Mouse (Mus musculus): ENCODE measurements around the gene Fbll1. TPM values are rescaled to one million over a fixed set of nuclear protein-coding genes. Genes with fewer than 3 reads are reported as not detected.
"Not testable (repeated sequence)": the region's sequence is repeated elsewhere in the genome, so short reads cannot be mapped to it uniquely, and the experiment has no call there.

Fbll1 gene
- polyA plus RNA-seq, 1 experiment from 2014 or later = 0.62 TPM

DNA sequence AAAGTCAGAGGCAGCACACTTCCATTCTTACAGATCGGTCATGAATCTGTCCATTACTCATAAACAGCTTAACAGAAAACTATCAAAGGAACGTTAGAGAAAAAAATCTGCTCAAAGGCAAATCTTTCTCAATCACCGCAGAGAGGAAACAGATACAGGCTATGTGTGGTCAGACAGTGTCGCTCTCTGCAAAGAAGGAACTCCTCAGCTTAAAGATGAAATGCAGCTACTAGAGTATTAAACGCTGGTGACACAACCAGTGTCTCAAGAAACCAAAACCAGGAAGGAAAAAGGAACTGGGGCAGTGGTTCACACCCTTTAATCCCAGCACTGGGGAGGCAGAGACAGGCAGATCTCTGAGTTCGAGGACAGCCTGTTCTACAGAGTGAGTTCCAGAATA lies 29.0 kb upstream of the Fbll1 start:
- H3K4me1 ChIP-seq (replicated peaks; ENCODE audit: control insufficient read depth, insufficient read depth) = no peaks in the 10 kb centered on the region
- no peak for DNase-seq (ENCODE audit: low spot score)
- H3K9ac ChIP-seq (ENCODE audit: low read length) = no peak overlapping the region
- no peaks in the 10 kb centered on the region for H3K27me3 ChIP-seq (ENCODE audit: control insufficient read depth, insufficient read depth, low read length)
- TF ChIP-seq EP300 (optimal IDR thresholded peaks at IDR 0.05) = no peak
- TF ChIP-seq CTCF (IDR thresholded peaks at IDR 0.05; ENCODE audit: low read depth) = no peak
- no peak overlapping the region for H3K4me3 ChIP-seq (ENCODE audit: low read depth, low read length)
- H3K27ac ChIP-seq (replicated peaks) = no peak overlapping the region
- H3K36me3 ChIP-seq (ENCODE audit: control insufficient read depth, insufficient read depth, low read length) = peaks cover 27% of the 10 kb centered on the region
- ATAC-seq (ENCODE audit: low FRiP score, low TSS enrichment) = no peak
- WGBS = 89% methylated on average over 6 of the region's 6 CpGs
- H3K4me2 ChIP-seq (replicated peaks; ENCODE audit: low read depth) = no peak overlapping the region
- no peaks in the 10 kb centered on the region for H3K9me3 ChIP-seq (ENCODE audit: control insufficient read depth, low read length)

DNA sequence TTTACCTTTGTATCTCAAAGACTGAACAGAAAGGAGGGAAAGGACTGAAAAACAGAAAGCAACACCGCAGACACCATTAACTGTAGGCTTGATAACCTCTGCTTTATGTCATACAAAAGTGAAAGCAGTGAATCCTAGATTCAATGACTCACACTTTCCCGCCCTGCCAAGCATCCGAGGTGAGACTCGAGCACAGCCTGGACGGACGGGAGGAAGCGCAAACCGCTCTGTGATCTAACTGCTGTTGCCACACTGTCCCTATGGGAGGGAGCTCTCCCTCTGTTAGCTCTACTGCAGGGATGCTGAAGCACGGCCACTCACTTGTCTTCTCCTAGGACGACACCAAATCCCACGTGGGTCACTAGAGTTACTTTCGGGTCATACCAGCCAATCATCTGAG lies 17.6 kb upstream of the Fbll1 start:
- H3K27me3 ChIP-seq (ENCODE audit: control insufficient read depth, insufficient read depth, low read length) = no peaks in the 10 kb centered on the region
- H3K9me3 ChIP-seq (ENCODE audit: control insufficient read depth, low read length) = no peaks in the 10 kb centered on the region
- H3K9ac ChIP-seq (ENCODE audit: low read length) = no peak overlapping the region
- WGBS = 86% methylated on average over 12 of the region's 12 CpGs
- H3K36me3 ChIP-seq (ENCODE audit: control insufficient read depth, insufficient read depth, low read length) = peaks cover 38% of the 10 kb centered on the region
- no peak for DNase-seq (ENCODE audit: low spot score)
- H3K27ac ChIP-seq (replicated peaks) = no peak overlapping the region
- no peak overlapping the region for H3K4me2 ChIP-seq (replicated peaks; ENCODE audit: low read depth)
- no peak for ATAC-seq (ENCODE audit: low FRiP score, low TSS enrichment)
- H3K4me3 ChIP-seq (ENCODE audit: low read depth, low read length) = no peak overlapping the region
- no peaks in the 10 kb centered on the region for H3K4me1 ChIP-seq (replicated peaks; ENCODE audit: control insufficient read depth, insufficient read depth)
- TF ChIP-seq CTCF (IDR thresholded peaks at IDR 0.05; ENCODE audit: low read depth) = no peak
- TF ChIP-seq EP300 (optimal IDR thresholded peaks at IDR 0.05) = no peak

DNA sequence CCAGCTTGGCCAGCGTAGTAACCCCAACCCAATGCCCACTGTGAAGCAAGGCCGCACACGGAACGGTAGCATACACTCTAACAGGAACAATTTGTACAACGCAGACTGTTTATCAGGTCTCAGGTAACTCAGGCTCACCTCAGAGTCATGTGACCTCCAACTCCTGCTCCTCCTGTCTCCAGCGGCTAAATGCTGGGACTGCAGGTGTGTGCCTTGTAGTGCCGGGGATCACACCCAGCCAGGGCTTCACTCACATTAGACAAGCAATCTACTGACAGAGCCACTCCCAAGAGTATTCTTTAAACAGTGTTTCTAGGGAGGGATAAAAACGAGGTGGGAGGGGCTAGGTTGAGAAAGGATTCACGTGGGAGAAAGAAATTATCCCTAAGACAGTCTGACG lies 12.8 kb upstream of the Fbll1 start:
- Histone ChIP-seq H3K36me3 (ENCODE audit: control insufficient read depth, insufficient read depth, low read length) (peaks cover 51% of the 10 kb centered on the region), H3K9me3 (ENCODE audit: control insufficient read depth, low read length) (no peaks in the 10 kb centered on the region), H3K27me3 (ENCODE audit: control insufficient read depth, insufficient read depth, low read length) (no peaks in the 10 kb centered on the region), H3K4me3 (ENCODE audit: low read depth, low read length) (no peak overlapping the region), H3K9ac (ENCODE audit: low read length) (no peak overlapping the region), H3K27ac (replicated peaks) (no peak overlapping the region), H3K4me2 (replicated peaks; ENCODE audit: low read depth) (no peak overlapping the region), H3K4me1 (replicated peaks; ENCODE audit: control insufficient read depth, insufficient read depth) (no peaks in the 10 kb centered on the region)
- ATAC-seq (ENCODE audit: low FRiP score, low TSS enrichment) (peak; percentile 91), DNase-seq (ENCODE audit: low spot score) (peak; percentile 66)
- WGBS = 71% methylated on average over 10 of the region's 10 CpGs
- TF ChIP-seq EP300 (optimal IDR thresholded peaks at IDR 0.05) = no peak
- TF ChIP-seq CTCF (IDR thresholded peaks at IDR 0.05; ENCODE audit: low read depth) = peak; percentile 56

DNA sequence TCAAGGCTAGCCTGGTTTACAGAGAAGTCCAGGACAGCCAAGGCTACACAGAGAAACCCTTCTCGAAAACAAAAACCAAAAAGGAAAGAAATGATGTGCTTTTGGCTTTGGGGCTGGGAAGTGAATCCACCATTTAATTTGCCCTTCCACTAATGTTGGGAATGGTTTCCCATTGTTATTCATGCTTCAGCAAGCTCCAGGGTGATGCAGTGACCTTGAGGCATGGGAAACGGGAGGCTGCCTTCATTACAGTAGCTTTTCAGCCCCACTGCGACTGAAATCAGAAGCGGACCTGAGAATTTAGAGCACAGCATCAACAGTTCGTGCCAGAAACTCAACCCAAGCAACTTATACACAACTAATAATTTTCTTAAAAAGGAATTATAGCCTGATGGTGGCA lies 2.6 kb upstream of the Fbll1 start:
- ATAC-seq (ENCODE audit: low FRiP score, low TSS enrichment) (no peak), DNase-seq (ENCODE audit: low spot score) (no peak)
- H3K36me3 ChIP-seq (ENCODE audit: control insufficient read depth, insufficient read depth, low read length) = no peaks in the 10 kb centered on the region
- H3K9ac ChIP-seq (ENCODE audit: low read length) = no peak overlapping the region
- H3K27ac ChIP-seq (replicated peaks) = no peak overlapping the region
- peaks cover 10% of the 10 kb centered on the region; the same call in 1 of the 2 replicates for H3K27me3 ChIP-seq (ENCODE audit: control insufficient read depth, insufficient read depth, low read length)
- no peaks in the 10 kb centered on the region for H3K9me3 ChIP-seq (ENCODE audit: control insufficient read depth, low read length)
- WGBS = 80% methylated on average over 5 of the region's 5 CpGs
- no peak overlapping the region for H3K4me3 ChIP-seq (ENCODE audit: low read depth, low read length)
- H3K4me2 ChIP-seq (replicated peaks; ENCODE audit: low read depth) = no peak overlapping the region
- no peaks in the 10 kb centered on the region for H3K4me1 ChIP-seq (replicated peaks; ENCODE audit: control insufficient read depth, insufficient read depth)
- TF ChIP-seq CTCF (IDR thresholded peaks at IDR 0.05; ENCODE audit: low read depth) (no peak), EP300 (optimal IDR thresholded peaks at IDR 0.05) (no peak)

DNA sequence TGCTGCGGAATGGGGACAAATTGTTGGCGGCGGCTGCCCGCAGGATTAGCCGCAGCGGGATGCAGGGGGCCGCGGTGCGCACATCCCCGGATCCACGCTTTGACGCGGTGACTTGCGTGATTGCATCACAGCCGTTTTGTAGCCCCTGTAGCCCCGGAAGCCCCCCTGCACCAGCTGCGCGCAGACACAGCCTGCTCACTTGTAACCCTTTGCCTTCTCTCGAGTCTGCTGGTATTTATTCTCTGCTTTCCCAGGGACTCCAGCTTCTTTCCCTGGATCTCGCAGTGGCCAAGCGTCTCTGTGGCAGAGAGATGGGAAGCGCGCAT lies 226 bp downstream of the Fbll1 start:
- 6% methylated on average over 23 of the region's 23 CpGs for WGBS
- H3K27me3 ChIP-seq (ENCODE audit: control insufficient read depth, insufficient read depth, low read length) = peaks cover 13% of the 10 kb centered on the region; the same call in 1 of the 2 replicates
- no peak for DNase-seq (ENCODE audit: low spot score)

DNA sequence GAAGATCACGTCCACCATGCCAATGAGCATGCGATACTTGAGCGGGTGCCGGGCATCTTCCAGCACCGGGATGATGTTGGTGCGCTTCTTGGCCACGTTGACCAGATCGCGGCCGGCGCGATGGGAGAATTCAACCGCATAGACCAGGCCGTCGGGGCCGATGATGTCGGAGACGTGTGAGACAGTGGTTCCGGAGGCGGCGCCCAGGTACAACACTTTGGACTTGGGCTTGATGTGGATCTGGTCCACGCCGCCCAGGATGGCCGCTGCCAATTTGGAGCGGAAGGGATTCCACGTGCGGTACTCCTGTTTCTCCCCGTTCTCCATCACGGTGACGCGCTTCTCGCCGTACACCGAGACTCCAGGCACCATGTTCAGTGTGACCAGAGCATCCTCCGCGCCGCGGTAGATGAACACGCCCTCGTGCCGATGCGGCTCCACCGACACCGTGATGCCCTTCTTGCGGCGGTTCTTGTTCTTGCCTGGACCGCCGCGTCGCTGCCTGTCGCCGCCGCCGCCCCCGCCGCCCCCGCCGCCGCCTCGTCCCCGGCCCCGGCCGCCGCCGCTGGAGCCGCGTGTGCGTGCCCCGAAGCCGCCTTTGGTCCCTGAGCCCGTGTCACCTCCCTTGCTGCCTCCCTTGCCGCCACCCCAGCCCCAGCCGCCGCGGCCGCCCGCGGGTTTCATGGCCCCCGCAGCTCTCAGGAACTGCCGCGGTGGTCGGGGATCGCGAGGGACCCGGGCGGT lies 761 bp downstream of the Fbll1 start:
- TF ChIP-seq EP300 (optimal IDR thresholded peaks at IDR 0.05) = no peak
- TF ChIP-seq CTCF (IDR thresholded peaks at IDR 0.05; ENCODE audit: low read depth) = no peak
- peak overlapping the region; percentile 29 for H3K4me3 ChIP-seq (ENCODE audit: low read depth, low read length)
- no peaks in the 10 kb centered on the region for H3K36me3 ChIP-seq (ENCODE audit: control insufficient read depth, insufficient read depth, low read length)
- peak overlapping the region; percentile 38 for H3K4me2 ChIP-seq (replicated peaks; ENCODE audit: low read depth)
- H3K27me3 ChIP-seq (ENCODE audit: control insufficient read depth, insufficient read depth, low read length) = peaks cover 13% of the 10 kb centered on the region; the same call in 1 of the 2 replicates
- no peaks in the 10 kb centered on the region for H3K4me1 ChIP-seq (replicated peaks; ENCODE audit: control insufficient read depth, insufficient read depth)
- no peaks in the 10 kb centered on the region for H3K9me3 ChIP-seq (ENCODE audit: control insufficient read depth, low read length)
- ATAC-seq (ENCODE audit: low FRiP score, low TSS enrichment) = no peak
- H3K9ac ChIP-seq (ENCODE audit: low read length) = no peak overlapping the region
- no peak overlapping the region for H3K27ac ChIP-seq (replicated peaks)
- 6% methylated on average over 81 of the region's 86 CpGs for whole genome bisulfite sequencing
- DNase-seq (ENCODE audit: low spot score) = no peak

More for the DNA sequence above, 226 bp downstream of the Fbll1 start:
- Histone ChIP-seq H3K4me1 (replicated peaks; ENCODE audit: control insufficient read depth, insufficient read depth) (no peaks in the 10 kb centered on the region), H3K4me3 (ENCODE audit: low read depth, low read length) (peak overlapping the region; percentile 29), H3K4me2 (replicated peaks; ENCODE audit: low read depth) (peak overlapping the region; percentile 38), H3K9me3 (ENCODE audit: control insufficient read depth, low read length) (no peaks in the 10 kb centered on the region), H3K9ac (ENCODE audit: low read length) (no peak overlapping the region), H3K36me3 (ENCODE audit: control insufficient read depth, insufficient read depth, low read length) (no peaks in the 10 kb centered on the region), H3K27ac (replicated peaks) (no peak overlapping the region)
- TF ChIP-seq CTCF (IDR thresholded peaks at IDR 0.05; ENCODE audit: low read depth) = no peak
- TF ChIP-seq EP300 (optimal IDR thresholded peaks at IDR 0.05) = no peak
- ATAC-seq (ENCODE audit: low FRiP score, low TSS enrichment) = no peak

DNA sequence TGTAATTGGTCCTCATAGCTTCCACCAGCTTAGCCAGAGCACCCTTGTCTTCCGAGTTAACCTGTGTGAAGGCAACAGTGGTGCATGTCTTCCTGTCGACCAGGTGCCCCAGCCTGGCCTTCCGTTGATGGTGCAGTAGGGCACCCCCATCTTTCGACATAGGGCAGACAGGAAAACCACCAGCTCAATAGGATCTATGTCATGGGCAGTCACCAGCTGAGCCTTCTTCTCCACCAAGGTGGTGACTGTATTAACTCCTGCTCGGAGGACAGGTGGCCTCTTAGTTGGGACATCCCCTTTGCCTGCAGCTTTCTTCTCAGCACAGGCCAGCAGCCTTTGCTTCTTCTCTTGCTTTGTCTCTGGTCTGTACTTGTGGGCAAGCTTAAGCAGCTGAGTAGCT lies 5.9 kb downstream of the Fbll1 start:
- not testable (repeated sequence) for H3K27me3 ChIP-seq (ENCODE audit: control insufficient read depth, insufficient read depth, low read length); H3K4me3 ChIP-seq (ENCODE audit: low read depth, low read length); H3K9me3 ChIP-seq (ENCODE audit: control insufficient read depth, low read length); H3K4me2 ChIP-seq (replicated peaks; ENCODE audit: low read depth); H3K27ac ChIP-seq (replicated peaks); H3K9ac ChIP-seq (ENCODE audit: low read length); H3K36me3 ChIP-seq (ENCODE audit: control insufficient read depth, insufficient read depth, low read length); H3K4me1 ChIP-seq (replicated peaks; ENCODE audit: control insufficient read depth, insufficient read depth); DNase-seq (ENCODE audit: low spot score); ATAC-seq (ENCODE audit: low FRiP score, low TSS enrichment)
- 81% methylated on average over 5 of the region's 5 CpGs for WGBS

Data from stomach, postnatal 0 days (tissue).